Mouse (Mus musculus): ENCODE measurements around the gene Gli2. TPM values are rescaled to one million over a fixed set of nuclear protein-coding genes. Genes with fewer than 3 reads are reported as not detected.

Gene Gli2
- polyA plus RNA-seq, 1 experiment from 2014 or later: 11.6 TPM

- 63% methylated on average over 4 of the region's 4 CpGs for WGBS
- Histone ChIP-seq H3K4me1 (replicated peaks; ENCODE audit: control insufficient read depth, insufficient read depth, low read length) (peaks cover 23% of the 10 kb centered on the region), H3K9ac (ENCODE audit: low read length) (no peak overlapping the region), H3K4me3 (ENCODE audit: low read depth, low read length) (no peak overlapping the region), H3K9me3 (ENCODE audit: control insufficient read depth, low read length) (no peaks in the 10 kb centered on the region), H3K27me3 (replicated peaks; ENCODE audit: control insufficient read depth, insufficient read depth, low read length) (no peaks in the 10 kb centered on the region), H3K36me3 (ENCODE audit: control insufficient read depth, insufficient read depth, low read length) (no peaks in the 10 kb centered on the region), H3K27ac (ENCODE audit: low read depth) (no peak overlapping the region), H3K4me2 (ENCODE audit: low read length) (no peak overlapping the region)
- ATAC-seq (replicated peaks; ENCODE audit: low FRiP score, low TSS enrichment, low read depth) (no peak), DNase-seq (ENCODE audit: low spot score) (no peak)
Measured at GRCm38 (mm10) chr1:118938206-118938605, 115.2 kb downstream of the Gli2 start.

GRCm38 (mm10) chr1:118936108-118936507 is 117.3 kb downstream of the Gli2 start:
- no peaks in the 10 kb centered on the region for H3K36me3 ChIP-seq (ENCODE audit: control insufficient read depth, insufficient read depth, low read length)
- peak; percentile 84 for ATAC-seq (replicated peaks; ENCODE audit: low FRiP score, low TSS enrichment, low read depth)
- peak overlapping the region; percentile 71 for H3K27ac ChIP-seq (ENCODE audit: low read depth)
- no peaks in the 10 kb centered on the region for H3K27me3 ChIP-seq (replicated peaks; ENCODE audit: control insufficient read depth, insufficient read depth, low read length)
- H3K4me1 ChIP-seq (replicated peaks; ENCODE audit: control insufficient read depth, insufficient read depth, low read length): peaks cover 21% of the 10 kb centered on the region
- WGBS: 13% methylated on average over 4 of the region's 4 CpGs
- H3K9me3 ChIP-seq (ENCODE audit: control insufficient read depth, low read length): no peaks in the 10 kb centered on the region
- H3K4me3 ChIP-seq (ENCODE audit: low read depth, low read length): no peak overlapping the region
- peak; percentile 75 for DNase-seq (ENCODE audit: low spot score)
- no peak overlapping the region for H3K4me2 ChIP-seq (ENCODE audit: low read length)
- no peak overlapping the region for H3K9ac ChIP-seq (ENCODE audit: low read length)

GRCm38 (mm10) chr1:118935518-118935917 is 117.9 kb downstream of the Gli2 start:
- no peak for ATAC-seq (replicated peaks; ENCODE audit: low FRiP score, low TSS enrichment, low read depth)
- no peaks in the 10 kb centered on the region for H3K36me3 ChIP-seq (ENCODE audit: control insufficient read depth, insufficient read depth, low read length)
- H3K9me3 ChIP-seq (ENCODE audit: control insufficient read depth, low read length): no peaks in the 10 kb centered on the region
- peaks cover 21% of the 10 kb centered on the region for H3K4me1 ChIP-seq (replicated peaks; ENCODE audit: control insufficient read depth, insufficient read depth, low read length)
- H3K4me2 ChIP-seq (ENCODE audit: low read length): no peak overlapping the region
- H3K27ac ChIP-seq (ENCODE audit: low read depth): peak overlapping the region; percentile 71
- no peak overlapping the region for H3K4me3 ChIP-seq (ENCODE audit: low read depth, low read length)
- no peaks in the 10 kb centered on the region for H3K27me3 ChIP-seq (replicated peaks; ENCODE audit: control insufficient read depth, insufficient read depth, low read length)
- DNase-seq (ENCODE audit: low spot score): no peak
- 31% methylated on average over 6 of the region's 6 CpGs for WGBS
- H3K9ac ChIP-seq (ENCODE audit: low read length): no peak overlapping the region

GRCm38 (mm10) chr1:118932167-118932566 is 121.3 kb downstream of the Gli2 start:
- DNase-seq (ENCODE audit: low spot score): no peak
- Histone ChIP-seq H3K9ac (ENCODE audit: low read length) (no peak overlapping the region), H3K4me1 (replicated peaks; ENCODE audit: control insufficient read depth, insufficient read depth, low read length) (peaks cover 21% of the 10 kb centered on the region), H3K36me3 (ENCODE audit: control insufficient read depth, insufficient read depth, low read length) (no peaks in the 10 kb centered on the region), H3K4me2 (ENCODE audit: low read length) (no peak overlapping the region), H3K4me3 (ENCODE audit: low read depth, low read length) (no peak overlapping the region), H3K27me3 (replicated peaks; ENCODE audit: control insufficient read depth, insufficient read depth, low read length) (no peaks in the 10 kb centered on the region), H3K9me3 (ENCODE audit: control insufficient read depth, low read length) (no peaks in the 10 kb centered on the region), H3K27ac (ENCODE audit: low read depth) (no peak overlapping the region)
- 92% methylated on average over 5 of the region's 5 CpGs for WGBS
- no peak for ATAC-seq (replicated peaks; ENCODE audit: low FRiP score, low TSS enrichment, low read depth)

- H3K4me1 ChIP-seq (replicated peaks; ENCODE audit: control insufficient read depth, insufficient read depth, low read length): no peaks in the 10 kb centered on the region
- no peak for ATAC-seq (replicated peaks; ENCODE audit: low FRiP score, low TSS enrichment, low read depth)
- 64% methylated on average over 12 of the region's 12 CpGs for WGBS
- no peaks in the 10 kb centered on the region for H3K36me3 ChIP-seq (ENCODE audit: control insufficient read depth, insufficient read depth, low read length)
- no peak overlapping the region for H3K4me3 ChIP-seq (ENCODE audit: low read depth, low read length)
- H3K27ac ChIP-seq (ENCODE audit: low read depth): no peak overlapping the region
- H3K9me3 ChIP-seq (ENCODE audit: control insufficient read depth, low read length): no peaks in the 10 kb centered on the region
- DNase-seq (ENCODE audit: low spot score): no peak
- H3K27me3 ChIP-seq (replicated peaks; ENCODE audit: control insufficient read depth, insufficient read depth, low read length): no peaks in the 10 kb centered on the region
- no peak overlapping the region for H3K4me2 ChIP-seq (ENCODE audit: low read length)
- H3K9ac ChIP-seq (ENCODE audit: low read length): no peak overlapping the region
Measured at GRCm38 (mm10) chr1:118927543-118928354, 125.7 kb downstream of the Gli2 start.

- ATAC-seq (replicated peaks; ENCODE audit: low FRiP score, low TSS enrichment, low read depth): no peak
Measured at GRCm38 (mm10) chr1:118926556-118926955, 126.9 kb downstream of the Gli2 start.

GRCm38 (mm10) chr1:118922189-118922588 is 131.2 kb downstream of the Gli2 start:
- Histone ChIP-seq H3K4me2 (ENCODE audit: low read length) (no peak overlapping the region), H3K27me3 (replicated peaks; ENCODE audit: control insufficient read depth, insufficient read depth, low read length) (no peaks in the 10 kb centered on the region), H3K27ac (ENCODE audit: low read depth) (no peak overlapping the region), H3K4me1 (replicated peaks; ENCODE audit: control insufficient read depth, insufficient read depth, low read length) (peaks cover 8% of the 10 kb centered on the region; the same call in 1 of the 2 replicates), H3K9me3 (ENCODE audit: control insufficient read depth, low read length) (no peaks in the 10 kb centered on the region), H3K9ac (ENCODE audit: low read length) (no peak overlapping the region), H3K4me3 (ENCODE audit: low read depth, low read length) (no peak overlapping the region), H3K36me3 (ENCODE audit: control insufficient read depth, insufficient read depth, low read length) (no peaks in the 10 kb centered on the region)
- DNase-seq (ENCODE audit: low spot score): no peak
- WGBS: 88% methylated on average over 6 of the region's 6 CpGs
- ATAC-seq (replicated peaks; ENCODE audit: low FRiP score, low TSS enrichment, low read depth): no peak

More at GRCm38 (mm10) chr1:118926556-118926955, 126.9 kb downstream of the Gli2 start:
- Histone ChIP-seq H3K9ac (ENCODE audit: low read length) (no peak overlapping the region), H3K27ac (ENCODE audit: low read depth) (no peak overlapping the region), H3K4me1 (replicated peaks; ENCODE audit: control insufficient read depth, insufficient read depth, low read length) (no peaks in the 10 kb centered on the region), H3K4me3 (ENCODE audit: low read depth, low read length) (no peak overlapping the region), H3K4me2 (ENCODE audit: low read length) (no peak overlapping the region), H3K9me3 (ENCODE audit: control insufficient read depth, low read length) (no peaks in the 10 kb centered on the region), H3K27me3 (replicated peaks; ENCODE audit: control insufficient read depth, insufficient read depth, low read length) (no peaks in the 10 kb centered on the region), H3K36me3 (ENCODE audit: control insufficient read depth, insufficient read depth, low read length) (no peaks in the 10 kb centered on the region)
- no peak for DNase-seq (ENCODE audit: low spot score)
- 90% methylated on average over 7 of the region's 7 CpGs for WGBS

- DNase-seq (ENCODE audit: low spot score): no peak
- 29% methylated on average over 7 of the region's 7 CpGs for WGBS
Measured at GRCm38 (mm10) chr1:118917520-118918220, 135.7 kb downstream of the Gli2 start.

More at GRCm38 (mm10) chr1:118917520-118918220, 135.7 kb downstream of the Gli2 start:
- ATAC-seq (replicated peaks; ENCODE audit: low FRiP score, low TSS enrichment, low read depth): no peak
- H3K27ac ChIP-seq (ENCODE audit: low read depth): no peak overlapping the region
- H3K9ac ChIP-seq (ENCODE audit: low read length): no peak overlapping the region
- H3K4me3 ChIP-seq (ENCODE audit: low read depth, low read length): no peak overlapping the region
- H3K4me1 ChIP-seq (replicated peaks; ENCODE audit: control insufficient read depth, insufficient read depth, low read length): peaks cover 36% of the 10 kb centered on the region
- H3K9me3 ChIP-seq (ENCODE audit: control insufficient read depth, low read length): no peaks in the 10 kb centered on the region
- no peak overlapping the region for H3K4me2 ChIP-seq (ENCODE audit: low read length)
- H3K27me3 ChIP-seq (replicated peaks; ENCODE audit: control insufficient read depth, insufficient read depth, low read length): no peaks in the 10 kb centered on the region
- H3K36me3 ChIP-seq (ENCODE audit: control insufficient read depth, insufficient read depth, low read length): no peaks in the 10 kb centered on the region

Measured in intestine, embryonic 14.5 days (tissue).